Mouse (Mus musculus) forebrain, embryonic 13.5 days (tissue): ENCODE measurements at regions not wholly inside any gene's neighbourhood (a gene's known extent, or its start where the extent isn't known, plus 50 kb on each side); places are given as distances from the start of the nearest gene placed in this dataset.
"Not testable (repeated sequence)": the region's sequence is repeated elsewhere in the genome, so short reads cannot be mapped to it uniquely, and the experiment has no call there.

Experiments
- ATAC-seq: fragments of 200-750 bp; cut with Nextera tagmentation; 2 replicates; pipeline ENCODE4 v1.8.0; 2017
- H3K27ac ChIP-seq: fragments of 300-500 bp; sonication (generic); 2 replicates; pipeline ENCODE4 v1.5.1; 2015; ENCODE audit warnings: inconsistent platforms, mild to moderate bottlenecking, moderate library complexity
- H3K27me3 ChIP-seq: fragments of 300-500 bp; sonication (generic); 2 replicates; pipeline ENCODE4 v1.6.1; 2015; ENCODE audit warnings: mild to moderate bottlenecking, inconsistent platforms
- H3K36me3 ChIP-seq: fragments of 300-500 bp; sonication (generic); 2 replicates; pipeline ENCODE4 v1.6.1; 2015; ENCODE audit warnings: mild to moderate bottlenecking, inconsistent platforms; ENCODE audit not compliant: poor library complexity, severe bottlenecking
- H3K4me1 ChIP-seq: fragments of 300-500 bp; sonication (generic); 2 replicates; pipeline ENCODE4 v1.6.1; 2015; ENCODE audit warnings: inconsistent platforms
- H3K4me2 ChIP-seq: fragments of 300-500 bp; sonication (generic); 2 replicates; pipeline ENCODE4 v1.6.1; 2015; ENCODE audit warnings: inconsistent platforms, mild to moderate bottlenecking, moderate library complexity
- H3K4me3 ChIP-seq: fragments of 300-500 bp; sonication (generic); 2 replicates; pipeline ENCODE4 v1.5.1; 2015; ENCODE audit warnings: mild to moderate bottlenecking, inconsistent platforms
- H3K9ac ChIP-seq: fragments of 300-500 bp; sonication (generic); 2 replicates; pipeline ENCODE4 v1.6.1; 2015; ENCODE audit warnings: mild to moderate bottlenecking, inconsistent platforms
- H3K9me3 ChIP-seq: fragments of 300-500 bp; sonication (generic); replicated peaks from 2 replicates; pipeline ENCODE4 v1.6.1; 2016; ENCODE audit warnings: inconsistent platforms
- WGBS: fragments of 180-500 bp; shearing (Covaris S2); methylation state at CpG from one replicate; pipeline ENCODE4 v1.1.7; 2015; 5-methylcytosine and 5-hydroxymethylcytosine counted together

DNA sequence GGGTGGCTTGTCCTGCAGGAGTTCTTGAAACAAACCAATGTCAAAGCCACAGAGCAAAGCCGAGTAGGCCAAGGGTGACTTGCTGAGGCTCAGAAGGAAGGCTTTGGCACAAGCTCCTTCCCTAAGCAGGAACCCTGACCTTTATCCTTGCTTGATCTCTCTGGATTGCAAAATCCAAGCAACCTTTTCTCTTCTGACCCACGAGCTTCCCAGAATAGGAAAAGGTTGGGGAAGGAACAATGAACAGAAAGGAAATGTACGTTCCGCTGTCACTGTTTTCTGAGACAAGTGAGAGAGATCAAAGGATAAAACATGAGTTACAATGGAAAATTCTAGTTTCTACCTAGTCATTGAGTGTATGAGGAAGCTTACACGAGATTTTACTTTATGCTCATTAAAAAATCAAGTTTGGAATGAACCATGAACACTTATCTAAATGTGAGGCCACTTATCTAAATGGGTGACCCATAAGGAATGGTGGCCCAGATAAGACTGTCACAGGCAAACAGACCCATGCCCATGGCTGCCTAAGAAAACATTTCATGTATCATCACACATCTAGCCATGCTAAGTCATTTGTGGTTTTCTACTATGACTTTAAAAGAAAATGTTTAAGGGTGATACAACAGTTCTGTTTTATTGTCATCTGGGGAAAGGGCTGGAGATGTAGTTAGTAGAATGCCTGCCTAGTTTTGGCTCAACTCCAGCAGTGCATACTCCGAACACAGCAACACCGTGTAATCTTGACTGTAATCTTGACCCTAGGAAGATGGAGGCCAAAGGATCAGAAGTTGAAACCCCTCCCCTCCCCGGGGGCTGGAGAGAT is 80.7 kb upstream of the Tbl1xr1 start:
- no peak for ATAC-seq
- Histone ChIP-seq H3K27me3 (no peaks in the 10 kb centered on the region), H3K27ac (no peak overlapping the region), H3K36me3 (no peaks in the 10 kb centered on the region), H3K4me1 (no peaks in the 10 kb centered on the region), H3K9ac (no peak overlapping the region), H3K9me3 (no peaks in the 10 kb centered on the region), H3K4me3 (no peak overlapping the region), H3K4me2 (no peak overlapping the region)
- WGBS = 77% methylated on average over 8 of the region's 8 CpGs

DNA sequence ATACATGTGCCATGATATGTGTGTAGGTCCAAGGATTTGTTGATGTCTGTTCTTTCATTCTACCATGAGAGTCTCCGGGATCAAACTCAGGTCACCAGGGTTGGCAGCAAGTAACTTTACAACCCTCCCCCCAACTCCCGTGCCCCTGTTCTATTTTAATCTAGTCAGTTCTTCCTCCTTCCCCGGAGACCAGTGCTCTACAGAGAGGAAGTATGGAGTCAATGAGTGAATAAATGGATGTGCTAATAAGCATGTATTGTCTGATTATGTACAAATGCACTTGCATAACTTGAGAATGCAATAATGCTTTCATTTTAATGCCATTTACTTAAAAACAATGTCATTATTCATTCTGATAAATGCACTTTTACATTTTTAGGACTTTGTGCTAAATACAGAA is 79.1 kb upstream of the Tbl1xr1 start:
- no peak for ATAC-seq
- 89% methylated on average over 3 of the region's 3 CpGs for WGBS
- H3K9ac ChIP-seq = no peak overlapping the region
- H3K9me3 ChIP-seq = no peaks in the 10 kb centered on the region
- no peak overlapping the region for H3K4me3 ChIP-seq
- no peak overlapping the region for H3K4me2 ChIP-seq
- no peak overlapping the region for H3K27ac ChIP-seq
- no peaks in the 10 kb centered on the region for H3K27me3 ChIP-seq
- H3K4me1 ChIP-seq = no peaks in the 10 kb centered on the region
- H3K36me3 ChIP-seq = no peaks in the 10 kb centered on the region

DNA sequence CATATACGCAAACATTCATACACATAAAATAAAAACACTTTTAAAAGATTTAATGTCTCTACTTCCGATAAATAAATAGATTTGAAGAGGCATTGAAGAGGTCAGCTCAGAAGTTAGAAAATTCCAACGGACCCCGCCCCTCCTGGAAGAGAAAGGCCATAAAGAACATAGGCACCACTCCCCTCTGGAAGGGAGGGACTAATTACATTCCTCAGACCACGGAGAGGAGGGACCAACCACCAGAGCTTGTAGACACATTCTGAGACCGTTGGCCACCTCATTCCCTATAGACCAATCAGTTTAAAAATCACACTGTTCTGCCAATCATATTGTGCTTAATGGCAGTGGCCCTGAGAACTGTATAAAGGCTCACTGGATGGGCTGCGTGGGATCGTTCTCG is 71.0 kb upstream of the Tbl1xr1 start:
- Histone ChIP-seq H3K9ac (no peak overlapping the region), H3K4me2 (no peak overlapping the region), H3K4me3 (no peak overlapping the region), H3K27ac (no peak overlapping the region), H3K9me3 (no peaks in the 10 kb centered on the region), H3K4me1 (no peaks in the 10 kb centered on the region), H3K27me3 (no peaks in the 10 kb centered on the region), H3K36me3 (no peaks in the 10 kb centered on the region)
- no peak for ATAC-seq
- whole genome bisulfite sequencing = 87% methylated on average over 9 of the region's 9 CpGs

DNA sequence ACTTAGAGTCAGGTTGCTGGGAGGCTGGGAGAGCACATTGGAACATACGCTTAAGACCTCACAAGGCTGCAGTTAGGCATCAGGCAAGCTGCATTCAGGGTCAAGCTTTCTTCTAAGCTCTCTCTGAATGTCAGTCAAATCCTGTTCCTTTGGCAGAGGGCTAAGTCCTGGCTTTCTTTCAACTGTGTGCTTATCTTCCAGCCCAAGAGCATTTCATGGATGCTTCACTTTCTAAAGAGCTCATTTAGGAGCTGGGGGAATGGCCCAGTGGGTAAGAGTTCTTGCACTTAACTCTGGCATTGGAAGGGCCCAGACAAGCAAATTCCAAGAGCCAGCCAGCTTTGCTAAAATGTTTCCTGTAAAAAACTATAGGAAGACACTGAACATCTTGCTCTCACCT is 70.3 kb upstream of the Tbl1xr1 start:
- WGBS = 76% methylated on average over 1 of the region's 1 CpGs
- Histone ChIP-seq H3K27me3 (no peaks in the 10 kb centered on the region), H3K4me1 (no peaks in the 10 kb centered on the region), H3K9ac (no peak overlapping the region), H3K36me3 (no peaks in the 10 kb centered on the region), H3K9me3 (no peaks in the 10 kb centered on the region), H3K27ac (no peak overlapping the region), H3K4me3 (no peak overlapping the region), H3K4me2 (no peak overlapping the region)
- ATAC-seq = no peak

DNA sequence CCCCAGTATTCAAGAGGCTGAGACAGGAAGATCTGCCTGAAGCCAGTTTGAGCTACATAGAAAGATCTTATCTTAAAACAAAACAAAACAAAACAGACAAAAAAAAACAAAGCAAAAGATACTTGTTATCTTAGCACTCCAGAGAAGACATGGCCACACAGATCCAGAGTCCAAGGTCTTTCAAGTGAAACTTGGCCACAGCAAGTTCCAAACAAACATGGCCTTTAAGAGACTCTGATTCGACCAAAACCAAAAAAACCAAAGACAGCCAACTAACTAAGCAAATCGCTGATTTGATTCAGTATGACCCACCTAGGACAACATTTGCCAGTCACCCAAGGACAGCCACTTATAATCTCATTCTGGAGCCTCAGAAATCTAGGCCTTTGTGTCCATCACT is 69.8 kb upstream of the Tbl1xr1 start:
- no peaks in the 10 kb centered on the region for H3K4me1 ChIP-seq
- no peaks in the 10 kb centered on the region for H3K36me3 ChIP-seq
- no peak overlapping the region for H3K27ac ChIP-seq
- H3K4me2 ChIP-seq = no peak overlapping the region
- H3K9me3 ChIP-seq = no peaks in the 10 kb centered on the region
- 92% methylated on average over 2 of the region's 2 CpGs for WGBS
- H3K27me3 ChIP-seq = no peaks in the 10 kb centered on the region
- no peak overlapping the region for H3K4me3 ChIP-seq
- H3K9ac ChIP-seq = no peak overlapping the region
- ATAC-seq = no peak

DNA sequence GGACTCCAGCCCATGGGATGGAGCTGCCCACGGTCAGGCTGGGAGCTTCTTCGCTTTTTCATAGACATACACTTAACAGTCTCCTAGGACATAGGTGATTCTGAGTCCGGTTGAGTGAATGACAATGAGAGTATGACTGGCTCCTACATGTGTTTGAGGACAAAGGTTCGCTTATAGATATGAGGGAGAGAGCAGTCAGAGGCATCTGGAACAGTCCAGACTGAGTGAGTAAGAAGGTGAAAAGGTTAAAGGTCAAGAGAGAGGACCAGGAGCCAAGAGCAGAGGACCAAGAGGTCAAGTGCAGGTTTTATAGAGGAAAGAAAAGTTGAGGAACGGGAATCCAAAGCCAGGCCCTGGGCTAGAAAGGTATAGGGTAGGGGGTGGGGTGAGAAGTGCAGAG is 68.7 kb upstream of the Tbl1xr1 start:
- Histone ChIP-seq H3K36me3 (no peaks in the 10 kb centered on the region), H3K27ac (no peak overlapping the region), H3K4me2 (no peak overlapping the region), H3K9ac (no peak overlapping the region), H3K4me1 (no peaks in the 10 kb centered on the region), H3K4me3 (no peak overlapping the region), H3K27me3 (no peaks in the 10 kb centered on the region), H3K9me3 (no peaks in the 10 kb centered on the region)
- WGBS = 90% methylated on average over 5 of the region's 5 CpGs
- ATAC-seq = no peak

DNA sequence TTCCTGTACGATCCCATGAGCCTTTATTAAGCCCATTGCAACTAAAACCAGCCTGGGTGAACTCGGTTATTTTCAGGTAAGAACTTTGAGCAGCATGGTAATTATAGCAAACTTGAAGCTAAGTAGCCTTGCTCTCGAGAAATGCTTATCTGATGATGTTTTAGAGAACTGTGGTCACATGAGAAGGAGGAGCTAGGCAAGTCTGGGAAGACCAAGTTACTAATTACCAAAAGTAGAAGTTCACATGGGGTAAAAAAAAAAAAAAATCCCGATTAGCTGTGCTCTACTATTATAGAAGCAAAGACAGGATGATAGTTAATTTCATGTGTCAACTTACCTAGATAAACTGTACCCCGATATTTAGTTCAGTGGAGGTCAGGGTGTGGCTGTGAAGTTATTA is 68.0 kb upstream of the Tbl1xr1 start:
- Histone ChIP-seq H3K4me1 (no peaks in the 10 kb centered on the region), H3K9me3 (no peaks in the 10 kb centered on the region), H3K27me3 (no peaks in the 10 kb centered on the region), H3K36me3 (no peaks in the 10 kb centered on the region), H3K4me3 (no peak overlapping the region), H3K27ac (no peak overlapping the region), H3K9ac (no peak overlapping the region), H3K4me2 (no peak overlapping the region)
- ATAC-seq = no peak
- WGBS = 85% methylated on average over 5 of the region's 5 CpGs

DNA sequence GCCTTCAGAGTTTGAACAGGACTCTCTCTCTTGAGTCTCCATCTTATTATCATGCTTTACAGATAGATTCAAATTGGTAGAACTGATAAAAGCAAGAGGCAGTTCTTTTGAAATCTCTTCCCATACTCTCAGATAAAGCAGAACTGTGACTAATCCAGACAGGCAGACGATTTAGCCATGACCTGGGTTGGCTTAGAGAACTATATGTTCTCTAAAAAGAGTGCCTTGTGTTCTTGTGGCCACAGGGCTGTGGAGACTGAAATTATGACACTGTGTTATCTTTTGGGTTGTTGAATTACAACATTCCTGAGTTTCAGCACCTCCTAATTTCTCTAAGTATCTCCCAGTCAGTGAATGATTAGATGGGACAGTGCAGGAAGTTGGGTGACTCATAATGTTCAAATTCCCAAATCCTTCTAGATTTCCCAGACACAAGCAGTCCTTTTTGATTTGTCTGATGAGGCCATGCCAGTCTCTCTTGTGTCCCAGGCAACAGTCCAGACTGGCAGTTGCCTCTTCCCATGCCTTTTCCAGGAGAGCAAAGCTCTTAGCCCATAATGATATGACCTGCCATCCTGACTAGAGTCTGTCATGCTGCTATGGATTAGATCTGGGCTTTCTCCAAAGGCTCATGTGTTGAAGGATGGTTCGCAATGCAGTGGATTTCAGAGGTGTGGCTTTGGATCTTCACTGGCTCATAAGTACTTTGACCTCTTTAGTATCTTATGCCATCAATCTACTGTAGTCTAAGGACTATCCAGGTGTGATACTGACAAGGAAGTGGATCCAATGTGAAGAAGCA is 66.4 kb upstream of the Tbl1xr1 start:
- Histone ChIP-seq H3K36me3 (no peaks in the 10 kb centered on the region), H3K27me3 (no peaks in the 10 kb centered on the region), H3K4me1 (no peaks in the 10 kb centered on the region), H3K4me3 (no peak overlapping the region), H3K9ac (no peak overlapping the region), H3K27ac (no peak overlapping the region), H3K4me2 (no peak overlapping the region), H3K9me3 (no peaks in the 10 kb centered on the region)
- ATAC-seq = no peak
- 85% methylated on average over 2 of the region's 2 CpGs for WGBS

DNA sequence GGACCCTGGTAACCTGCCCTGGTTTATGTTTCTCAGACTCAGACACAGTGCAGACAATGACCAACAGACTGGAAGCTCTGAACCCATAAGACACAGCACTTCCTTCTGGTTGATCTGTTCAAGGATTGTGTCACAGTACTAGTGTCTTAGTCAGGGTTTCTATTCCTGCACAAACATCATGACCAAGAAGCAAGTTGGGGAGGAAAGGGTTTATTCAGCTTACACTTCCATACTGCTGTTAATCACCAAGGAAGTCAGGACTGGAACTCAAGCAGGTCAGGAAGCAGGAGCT is 65.8 kb upstream of the Tbl1xr1 start:
- not testable (repeated sequence) for H3K4me3 ChIP-seq, H3K9me3 ChIP-seq, H3K27me3 ChIP-seq, H3K9ac ChIP-seq, ATAC-seq, H3K36me3 ChIP-seq, H3K27ac ChIP-seq, H3K4me2 ChIP-seq, H3K4me1 ChIP-seq

DNA sequence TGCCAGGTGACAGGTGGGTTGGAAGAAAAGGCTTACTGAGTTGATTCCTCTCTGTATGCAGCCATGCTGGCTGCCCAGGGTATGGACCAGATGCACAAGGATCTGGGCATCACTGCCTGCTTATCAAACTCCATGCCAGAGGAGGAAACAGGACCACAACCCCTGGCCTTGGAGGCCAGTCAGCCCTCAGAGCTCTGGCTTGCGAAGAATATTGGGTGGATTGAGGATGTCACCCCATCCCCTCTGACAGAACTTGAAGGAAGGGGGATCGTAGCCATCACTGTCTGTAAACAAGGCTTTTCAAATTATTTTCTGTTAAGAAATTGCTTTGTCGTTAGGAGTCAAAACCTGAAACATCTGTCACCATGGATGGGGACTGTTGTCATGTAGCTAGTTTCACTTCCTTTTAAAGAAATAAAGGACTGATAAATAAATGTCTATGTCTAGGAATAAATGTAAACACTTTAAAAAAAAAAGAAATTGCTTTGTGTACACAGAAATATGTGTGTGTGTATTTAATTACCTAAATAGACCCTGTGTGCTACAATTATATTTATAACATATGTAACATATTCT is 55.0 kb upstream of the Tbl1xr1 start:
- Histone ChIP-seq H3K4me1 (no peaks in the 10 kb centered on the region), H3K4me3 (no peak overlapping the region), H3K9me3 (no peaks in the 10 kb centered on the region), H3K36me3 (no peaks in the 10 kb centered on the region), H3K9ac (no peak overlapping the region), H3K4me2 (no peak overlapping the region), H3K27me3 (no peaks in the 10 kb centered on the region), H3K27ac (no peak overlapping the region)
- 89% methylated on average over 3 of the region's 3 CpGs for WGBS
- no peak for ATAC-seq

DNA sequence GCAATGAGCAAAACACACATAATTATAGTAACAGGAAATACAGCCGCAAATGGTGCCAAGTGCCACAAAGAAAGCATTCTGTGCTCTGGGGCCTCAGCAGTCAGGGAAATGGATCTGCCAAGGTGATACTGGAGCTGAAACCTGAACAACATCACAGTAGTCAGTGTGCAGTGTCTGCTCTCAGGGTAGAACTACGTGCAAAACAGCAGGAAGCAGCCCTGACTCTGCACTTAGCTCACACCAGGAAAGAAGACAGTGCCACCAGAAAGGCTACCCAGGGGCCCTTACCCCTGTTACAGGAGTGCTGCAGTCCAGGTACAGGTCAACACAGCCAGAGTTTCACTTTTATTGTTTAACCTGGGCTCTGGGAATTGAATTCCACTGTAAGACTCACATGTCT is 54.0 kb upstream of the Tbl1xr1 start:
- H3K27ac ChIP-seq = no peak overlapping the region
- no peaks in the 10 kb centered on the region for H3K36me3 ChIP-seq
- no peak overlapping the region for H3K4me3 ChIP-seq
- 63% methylated on average over 2 of the region's 2 CpGs for WGBS
- no peaks in the 10 kb centered on the region for H3K27me3 ChIP-seq
- H3K9ac ChIP-seq = no peak overlapping the region
- no peaks in the 10 kb centered on the region for H3K9me3 ChIP-seq
- no peak for ATAC-seq
- no peak overlapping the region for H3K4me2 ChIP-seq
- H3K4me1 ChIP-seq = no peaks in the 10 kb centered on the region

DNA sequence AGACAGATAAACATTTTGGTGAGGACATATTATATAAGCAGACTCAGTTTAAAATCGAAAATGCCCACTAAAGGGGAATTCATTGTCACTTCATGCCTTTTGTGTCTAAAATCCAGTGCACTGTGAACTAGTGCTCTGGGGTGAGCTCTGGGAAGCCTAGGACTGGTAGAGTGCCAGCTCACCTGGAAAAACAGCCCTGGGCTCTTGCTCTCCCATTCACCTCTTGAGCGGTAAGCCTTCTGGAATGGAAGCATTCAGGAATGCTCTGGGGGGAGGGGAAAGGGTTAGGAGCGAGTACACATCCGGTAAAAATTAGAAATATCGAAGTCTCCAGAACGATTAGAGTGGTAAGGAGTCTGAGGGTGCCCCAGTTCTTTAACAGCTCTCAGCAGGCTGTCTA is 53.4 kb upstream of the Tbl1xr1 start:
- no peak for ATAC-seq
- no peaks in the 10 kb centered on the region for H3K4me1 ChIP-seq
- H3K36me3 ChIP-seq = no peaks in the 10 kb centered on the region
- no peak overlapping the region for H3K4me2 ChIP-seq
- H3K9me3 ChIP-seq = no peaks in the 10 kb centered on the region
- no peak overlapping the region for H3K9ac ChIP-seq
- H3K27me3 ChIP-seq = no peaks in the 10 kb centered on the region
- no peak overlapping the region for H3K27ac ChIP-seq
- WGBS = 75% methylated on average over 6 of the region's 6 CpGs
- H3K4me3 ChIP-seq = no peak overlapping the region
